Mouse (Mus musculus) myocyte (in vitro differentiated cells): ENCODE results near the gene Gapdh. TPM values are rescaled to one million over a fixed set of nuclear protein-coding genes. Genes with fewer than 3 reads are reported as not detected.
A peak's percentile ranks its signal among the peaks of the same experiment; 100 is the strongest.
"Not testable (repeated sequence)": the region's sequence is repeated elsewhere in the genome, so short reads cannot be mapped to it uniquely, and the experiment has no call there.

Experiments
- H3K27me3 ChIP-seq: one replicate; pipeline ENCODE4 v1.6.1; 2011; ENCODE audit not compliant: control insufficient read depth, insufficient read depth, insufficient read length
- H3K36me3 ChIP-seq: one replicate; pipeline ENCODE4 v1.6.1; 2011; ENCODE audit not compliant: control insufficient read depth, insufficient read depth
- H3K4me2 ChIP-seq: one replicate; pipeline ENCODE4 v1.6.1; 2011; ENCODE audit warnings: low read depth, control low read depth
- H3K4me3 ChIP-seq: one replicate; pipeline ENCODE4 v1.5.1; 2011; ENCODE audit warnings: mild to moderate bottlenecking, control low read depth, moderate library complexity
- H3K79me2 ChIP-seq: one replicate; pipeline ENCODE4 v1.6.1; 2011; ENCODE audit not compliant: control insufficient read depth, insufficient read depth
- H3ac ChIP-seq: one replicate; pipeline ENCODE4 v1.6.1; 2011; ENCODE audit not compliant: control insufficient read depth, insufficient read length
- CEBPB ChIP-seq: IDR thresholded peaks from 2 replicates; pipeline ENCODE4 v1.6.1; 2011; ENCODE audit warnings: mild to moderate bottlenecking, moderate library complexity; ENCODE audit not compliant: poor library complexity, insufficient read depth, severe bottlenecking
- E2F4 ChIP-seq: IDR thresholded peaks from one replicate; pipeline ENCODE4 v1.6.1; 2011; ENCODE audit warnings: mild to moderate bottlenecking, control low read depth, moderate library complexity; ENCODE audit not compliant: insufficient read depth
- MAX ChIP-seq: IDR thresholded peaks from one replicate; pipeline ENCODE4 v1.6.1; 2011; ENCODE audit warnings: low read depth, mild to moderate bottlenecking, control low read depth
- MYOD1 ChIP-seq, 3 experiments: IDR thresholded peaks; one replicate each; pipeline ENCODE4 v1.6.1; 2011; ENCODE audit warnings: control low read depth in 2 of 3, low read depth in 2 of 3, mild to moderate bottlenecking in 2 of 3, moderate library complexity in 1 of 3; ENCODE audit not compliant: insufficient read length in 2 of 3, control insufficient read depth in 1 of 3
- MYOG ChIP-seq, 3 experiments: IDR thresholded peaks; one replicate each; pipeline ENCODE4 v1.6.1; 2011; ENCODE audit warnings: control low read depth in 2 of 3, low read depth in 2 of 3, mild to moderate bottlenecking in 2 of 3; ENCODE audit not compliant: insufficient read length in 2 of 3, control insufficient read depth in 1 of 3, insufficient read depth in 1 of 3
- POLR2A ChIP-seq: IDR thresholded peaks from one replicate; pipeline ENCODE4 v1.6.1; 2011; ENCODE audit warnings: low read depth, mild to moderate bottlenecking, control low read depth, moderate library complexity; ENCODE audit not compliant: insufficient read length
- POLR2AphosphoS2 ChIP-seq: IDR thresholded peaks from one replicate; pipeline ENCODE4 v1.6.1; 2011; ENCODE audit warnings: low read depth, control low read depth; ENCODE audit not compliant: insufficient read length
- REST ChIP-seq: IDR thresholded peaks from one replicate; pipeline ENCODE4 v1.6.1; 2011; ENCODE audit warnings: mild to moderate bottlenecking, control low read depth, moderate library complexity; ENCODE audit not compliant: insufficient read depth, insufficient read length
- SRF ChIP-seq: IDR thresholded peaks from one replicate; pipeline ENCODE4 v1.6.1; 2011; ENCODE audit warnings: low read depth; ENCODE audit not compliant: control insufficient read depth, insufficient read length
- TCF12 ChIP-seq: IDR thresholded peaks from one replicate; pipeline ENCODE4 v1.6.1; 2011; ENCODE audit warnings: mild to moderate bottlenecking, control low read depth; ENCODE audit not compliant: poor library complexity, insufficient read depth, severe bottlenecking
- TCF3 ChIP-seq: IDR thresholded peaks from one replicate; pipeline ENCODE4 v1.6.1; 2011; ENCODE audit warnings: low read depth, control low read depth; ENCODE audit not compliant: insufficient read length
- USF1 ChIP-seq: IDR thresholded peaks from one replicate; pipeline ENCODE4 v1.6.1; 2011; ENCODE audit warnings: low read depth, mild to moderate bottlenecking, control low read depth, moderate library complexity
- polyA plus RNA-seq: library from polyadenylated mRNA; unstranded; fragments of >200 nt; fragmentation: generic; extraction: Trizol; gene quantifications from one replicate; pipeline ENCODE4 v1.2.1, GENCODE M21; 2012; ENCODE audit warnings: missing spikeins

The Gapdh gene
- polyA plus RNA-seq, 1 experiment = 9,871 TPM

GRCm38 (mm10) chr6:125164672-125165327 is 1.5 kb downstream of the Gapdh start:
- Histone ChIP-seq H3K4me2 (peak overlapping the region; percentile 79), H3K27me3 (no peaks in the 10 kb centered on the region), H3K79me2 (peaks cover 24% of the 10 kb centered on the region), H3ac (peak overlapping the region; percentile 75), H3K4me3 (peak overlapping the region; percentile 98), H3K36me3 (peaks cover 12% of the 10 kb centered on the region)
- TF ChIP-seq TCF3 (no peak), SRF (no peak), MAX (no peak), REST (no peak), E2F4 (peak; percentile 47), POLR2AphosphoS2 (peak; percentile 61), USF1 (peak; percentile 81), TCF12 (no peak), MYOD1 (IDR thresholded peaks at IDR 0.05; ENCODE audit: control insufficient read depth in 1 of 3, insufficient read length in 2 of 3, low read depth in 2 of 3) (no peak), MYOG (IDR thresholded peaks at IDR 0.05; ENCODE audit: control insufficient read depth in 1 of 3, insufficient read depth in 1 of 3, insufficient read length in 2 of 3, low read depth in 2 of 3) (no peak)

DNA sequence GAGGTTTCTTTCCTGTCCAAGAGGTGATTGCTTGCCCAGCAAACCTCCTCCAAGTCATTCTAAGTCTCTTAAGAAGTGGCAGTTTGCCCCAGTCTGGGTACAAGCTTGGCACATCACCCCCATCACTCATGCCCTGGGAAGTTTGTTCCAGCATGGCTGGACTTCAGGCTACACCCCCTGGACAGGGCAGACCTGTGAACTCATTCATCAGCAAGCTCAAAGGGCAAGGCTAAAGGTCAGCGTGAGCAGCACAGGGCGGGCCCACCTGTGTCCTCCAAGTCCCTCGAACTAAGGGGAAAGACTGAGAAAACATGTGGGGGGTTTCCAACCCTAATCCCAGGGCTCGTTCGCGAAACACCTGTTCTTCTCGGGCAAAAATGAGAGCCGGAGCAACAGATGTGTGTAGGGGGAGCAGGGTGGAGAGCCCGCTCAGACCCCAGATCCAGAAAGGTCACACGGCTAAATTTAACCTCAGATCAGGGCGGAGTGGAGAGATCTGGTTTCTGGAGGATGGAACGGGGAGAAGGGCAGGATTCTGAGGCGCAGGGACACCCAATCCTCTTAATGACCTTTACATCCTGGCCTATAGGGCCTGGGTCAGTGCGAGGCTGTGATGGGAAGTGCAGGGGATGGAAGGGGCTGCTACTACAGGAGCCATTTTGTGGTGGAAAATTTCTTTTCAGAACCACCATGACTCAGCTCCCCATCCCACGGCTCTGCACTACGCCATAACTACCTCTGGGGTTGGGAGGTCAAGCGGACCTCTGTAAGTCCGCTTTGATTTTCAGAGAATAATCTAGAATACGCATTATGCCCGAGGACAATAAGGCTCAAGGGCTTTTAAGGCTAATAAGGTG is 2.2 kb downstream of the Gapdh start:
- peaks cover 18% of the 10 kb centered on the region for H3K36me3 ChIP-seq
- TF ChIP-seq E2F4 = no peak
- TF ChIP-seq MYOG (IDR thresholded peaks at IDR 0.05; ENCODE audit: control insufficient read depth in 1 of 3, insufficient read depth in 1 of 3, insufficient read length in 2 of 3, low read depth in 2 of 3) = peak in 1 of 3 experiments; percentile 60
- peak; percentile 15 for TF ChIP-seq TCF12
- no peak for TF ChIP-seq TCF3
- TF ChIP-seq MYOD1 (IDR thresholded peaks at IDR 0.05; ENCODE audit: control insufficient read depth in 1 of 3, insufficient read length in 2 of 3, low read depth in 2 of 3) = peak in 2 of 3 experiments; percentile 59
- TF ChIP-seq SRF = no peak
- no peak for TF ChIP-seq USF1
- no peak for TF ChIP-seq REST
- TF ChIP-seq MAX = no peak
- peak; percentile 75 for TF ChIP-seq POLR2AphosphoS2
- no peak for TF ChIP-seq CEBPB
- TF ChIP-seq POLR2A = peak; percentile 53
- H3K4me2 ChIP-seq = peak overlapping the region; percentile 79
- H3K27me3 ChIP-seq = no peaks in the 10 kb centered on the region
- H3ac ChIP-seq = peak overlapping the region; percentile 75
- peak overlapping the region; percentile 98 for H3K4me3 ChIP-seq
- peaks cover 24% of the 10 kb centered on the region for H3K79me2 ChIP-seq

DNA sequence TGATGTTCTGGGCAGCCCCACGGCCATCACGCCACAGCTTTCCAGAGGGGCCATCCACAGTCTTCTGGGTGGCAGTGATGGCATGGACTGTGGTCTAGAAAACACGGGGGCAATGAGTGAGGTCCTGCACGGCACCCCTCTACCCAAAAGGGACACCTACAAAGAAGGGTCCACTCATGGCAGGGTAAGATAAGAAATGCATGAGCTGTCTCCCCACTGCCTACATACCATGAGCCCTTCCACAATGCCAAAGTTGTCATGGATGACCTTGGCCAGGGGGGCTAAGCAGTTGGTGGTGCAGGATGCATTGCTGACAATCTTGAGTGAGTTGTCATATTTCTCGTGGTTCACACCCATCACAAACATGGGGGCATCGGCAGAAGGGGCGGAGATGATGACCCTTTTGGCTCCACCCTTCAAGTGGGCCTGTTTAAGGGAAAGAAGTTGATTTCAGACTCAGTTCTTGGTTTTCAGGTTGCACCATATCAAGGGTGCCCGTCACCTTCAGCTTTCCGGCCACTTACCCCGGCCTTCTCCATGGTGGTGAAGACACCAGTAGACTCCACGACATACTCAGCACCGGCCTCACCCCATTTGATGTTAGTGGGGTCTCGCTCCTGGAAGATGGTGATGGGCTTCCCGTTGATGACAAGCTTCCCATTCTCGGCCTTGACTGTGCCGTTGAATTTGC is 3.5 kb downstream of the Gapdh start:
- peaks cover 24% of the 10 kb centered on the region for H3K36me3 ChIP-seq
- H3K4me2 ChIP-seq = peak overlapping the region; percentile 79
- peak overlapping the region; percentile 98 for H3K4me3 ChIP-seq
- H3K79me2 ChIP-seq = peaks cover 24% of the 10 kb centered on the region
- TF ChIP-seq POLR2AphosphoS2 = peak; percentile 67
- H3K27me3 ChIP-seq, H3ac ChIP-seq: not testable (repeated sequence)

DNA sequence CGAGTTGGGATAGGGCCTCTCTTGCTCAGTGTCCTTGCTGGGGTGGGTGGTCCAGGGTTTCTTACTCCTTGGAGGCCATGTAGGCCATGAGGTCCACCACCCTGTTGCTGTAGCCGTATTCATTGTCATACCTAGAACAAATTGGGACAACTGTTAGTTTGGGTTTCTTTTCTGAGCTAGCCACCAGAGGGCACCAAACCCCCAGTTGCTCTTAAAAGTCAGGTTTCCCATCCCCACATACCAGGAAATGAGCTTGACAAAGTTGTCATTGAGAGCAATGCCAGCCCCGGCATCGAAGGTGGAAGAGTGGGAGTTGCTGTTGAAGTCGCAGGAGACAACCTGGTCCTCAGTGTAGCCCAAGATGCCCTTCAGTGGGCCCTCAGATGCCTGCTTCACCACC is 4.3 kb downstream of the Gapdh start:
- Histone ChIP-seq H3K4me3 (peak overlapping the region; percentile 98), H3K4me2 (peak overlapping the region; percentile 79), H3K79me2 (peaks cover 24% of the 10 kb centered on the region), H3K36me3 (peaks cover 24% of the 10 kb centered on the region)
- H3K27me3 ChIP-seq, H3ac ChIP-seq: not testable (repeated sequence)
